Mouse (Mus musculus): ENCODE results near the gene Wbp2. TPM values are rescaled to one million over a fixed set of nuclear protein-coding genes. Genes with fewer than 3 reads are reported as not detected.
A peak's percentile ranks its signal among the peaks of the same experiment; 100 is the strongest.

Wbp2 gene
- polyA plus RNA-seq, 1 experiment from 2014 or later, result 132 TPM

GRCm38 (mm10) chr11:116084166-116084565, 2.6 kb downstream of the Wbp2 start:
- no peak overlapping the region for H3K27ac ChIP-seq
- H3K4me2 ChIP-seq (replicated peaks), result no peak overlapping the region
- H3K27me3 ChIP-seq, result no peaks in the 10 kb centered on the region
- H3K9ac ChIP-seq (replicated peaks), result no peak overlapping the region
- H3K36me3 ChIP-seq, result peaks cover 50% of the 10 kb centered on the region
- ATAC-seq, result no peak
- no peaks in the 10 kb centered on the region for H3K9me3 ChIP-seq
- peaks cover 20% of the 10 kb centered on the region for H3K4me1 ChIP-seq (replicated peaks)
- 91% methylated on average over 6 of the region's 6 CpGs for WGBS
- no peak overlapping the region for H3K4me3 ChIP-seq (replicated peaks)

GRCm38 (mm10) chr11:116083096-116083672, 3.6 kb downstream of the Wbp2 start:
- no peak overlapping the region for H3K27ac ChIP-seq
- ATAC-seq, result no peak
- no peak overlapping the region for H3K4me3 ChIP-seq (replicated peaks)
- H3K27me3 ChIP-seq, result no peaks in the 10 kb centered on the region
- 94% methylated on average over 14 of the region's 14 CpGs for WGBS
- peaks cover 53% of the 10 kb centered on the region for H3K36me3 ChIP-seq
- no peaks in the 10 kb centered on the region for H3K9me3 ChIP-seq
- H3K9ac ChIP-seq (replicated peaks), result no peak overlapping the region
- H3K4me2 ChIP-seq (replicated peaks), result no peak overlapping the region
- H3K4me1 ChIP-seq (replicated peaks), result peaks cover 29% of the 10 kb centered on the region

GRCm38 (mm10) chr11:116081081-116081480, 5.7 kb downstream of the Wbp2 start:
- Histone ChIP-seq H3K27ac (no peak overlapping the region), H3K9me3 (no peaks in the 10 kb centered on the region), H3K4me1 (replicated peaks) (peaks cover 26% of the 10 kb centered on the region), H3K4me2 (replicated peaks) (no peak overlapping the region), H3K36me3 (peaks cover 53% of the 10 kb centered on the region), H3K4me3 (replicated peaks) (no peak overlapping the region), H3K27me3 (no peaks in the 10 kb centered on the region), H3K9ac (replicated peaks) (no peak overlapping the region)
- ATAC-seq, result no peak
- 67% methylated on average over 6 of the region's 6 CpGs for WGBS

- ATAC-seq, result no peak
- H3K27me3 ChIP-seq, result no peaks in the 10 kb centered on the region
- 79% methylated on average over 10 of the region's 10 CpGs for WGBS
- no peak overlapping the region for H3K9ac ChIP-seq (replicated peaks)
- H3K36me3 ChIP-seq, result peaks cover 53% of the 10 kb centered on the region
- no peak overlapping the region for H3K27ac ChIP-seq
- H3K4me2 ChIP-seq (replicated peaks), result no peak overlapping the region
- H3K9me3 ChIP-seq, result no peaks in the 10 kb centered on the region
- no peak overlapping the region for H3K4me3 ChIP-seq (replicated peaks)
- H3K4me1 ChIP-seq (replicated peaks), result peaks cover 16% of the 10 kb centered on the region
These were observed 7.3 kb downstream of the Wbp2 start for GRCm38 (mm10) chr11:116079511-116079910.

- Histone ChIP-seq H3K9me3 (no peaks in the 10 kb centered on the region), H3K9ac (replicated peaks) (0 out of 2 replicates have a peak overlapping the region, but pooled peaks have one; percentile 2), H3K27ac (peak overlapping the region; percentile 44; the same call in 1 of the 2 replicates), H3K4me1 (replicated peaks) (peaks cover 16% of the 10 kb centered on the region), H3K36me3 (peaks cover 48% of the 10 kb centered on the region), H3K27me3 (no peaks in the 10 kb centered on the region), H3K4me3 (replicated peaks) (no peak overlapping the region), H3K4me2 (replicated peaks) (peak overlapping the region; percentile 56; the same call in 1 of the 2 replicates)
- 16% methylated on average over 10 of the region's 10 CpGs for WGBS
- ATAC-seq, result no peak
These were observed 8.0 kb downstream of the Wbp2 start for GRCm38 (mm10) chr11:116078676-116079320.

GRCm38 (mm10) chr11:116078221-116078620, 8.6 kb downstream of the Wbp2 start:
- Histone ChIP-seq H3K9me3 (no peaks in the 10 kb centered on the region), H3K36me3 (peaks cover 42% of the 10 kb centered on the region), H3K4me3 (replicated peaks) (peak overlapping the region; percentile 25), H3K27me3 (no peaks in the 10 kb centered on the region), H3K9ac (replicated peaks) (peak overlapping the region; percentile 58), H3K27ac (0 out of 2 replicates have a peak overlapping the region, but pooled peaks have one; percentile 8), H3K4me2 (replicated peaks) (peak overlapping the region; percentile 56), H3K4me1 (replicated peaks) (peaks cover 16% of the 10 kb centered on the region)
- peak; percentile 64 for ATAC-seq
- 12% methylated on average over 16 of the region's 16 CpGs for WGBS

- peak; percentile 31 for ATAC-seq
These were observed 9.2 kb downstream of the Wbp2 start, which contains the start of gene Unc13d for GRCm38 (mm10) chr11:116077446-116078204. Gene Unc13d (minus strand): TSS chr11:116077961.

GRCm38 (mm10) chr11:116076836-116077235, 10.0 kb downstream of the Wbp2 start:
- H3K4me1 ChIP-seq (replicated peaks), result peaks cover 16% of the 10 kb centered on the region
- no peak overlapping the region for H3K4me3 ChIP-seq (replicated peaks)
- no peaks in the 10 kb centered on the region for H3K27me3 ChIP-seq
- no peaks in the 10 kb centered on the region for H3K9me3 ChIP-seq
- peaks cover 30% of the 10 kb centered on the region for H3K36me3 ChIP-seq
- WGBS, result 79% methylated on average over 7 of the region's 7 CpGs
- no peak for ATAC-seq
- no peak overlapping the region for H3K9ac ChIP-seq (replicated peaks)
- no peak overlapping the region for H3K4me2 ChIP-seq (replicated peaks)
- no peak overlapping the region for H3K27ac ChIP-seq

More at GRCm38 (mm10) chr11:116077446-116078204, 9.2 kb downstream of the Wbp2 start, which contains the start of gene Unc13d:
- H3K9me3 ChIP-seq, result no peaks in the 10 kb centered on the region
- peak within 1 kb of the TSS; percentile 56 for H3K4me2 ChIP-seq (replicated peaks)
- H3K27me3 ChIP-seq, result no peaks in the 10 kb centered on the region
- H3K4me1 ChIP-seq (replicated peaks), result peaks cover 16% of the 10 kb centered on the region
- H3K4me3 ChIP-seq (replicated peaks), result peak within 1 kb of the TSS; percentile 25
- H3K9ac ChIP-seq (replicated peaks), result peak within 1 kb of the TSS; percentile 58
- peaks cover 38% of the 10 kb centered on the region for H3K36me3 ChIP-seq
- 72% methylated on average over 22 of the region's 22 CpGs for WGBS
- 0 out of 2 replicates have a peak within 1 kb of the TSS, but pooled peaks have one; percentile 19 for H3K27ac ChIP-seq

GRCm38 (mm10) chr11:116076266-116076540, 10.6 kb downstream of the Wbp2 start:
- peaks cover 24% of the 10 kb centered on the region for H3K36me3 ChIP-seq
- peaks cover 16% of the 10 kb centered on the region for H3K4me1 ChIP-seq (replicated peaks)
- no peaks in the 10 kb centered on the region for H3K9me3 ChIP-seq
- H3K4me3 ChIP-seq (replicated peaks), result no peak overlapping the region
- WGBS, result 71% methylated on average over 7 of the region's 7 CpGs
- H3K9ac ChIP-seq (replicated peaks), result no peak overlapping the region
- H3K27ac ChIP-seq, result no peak overlapping the region
- no peaks in the 10 kb centered on the region for H3K27me3 ChIP-seq
- no peak for ATAC-seq
- H3K4me2 ChIP-seq (replicated peaks), result no peak overlapping the region

GRCm38 (mm10) chr11:116075539-116076265, 11.1 kb downstream of the Wbp2 start:
- Histone ChIP-seq H3K9me3 (no peaks in the 10 kb centered on the region), H3K27ac (no peak overlapping the region), H3K27me3 (no peaks in the 10 kb centered on the region), H3K4me2 (replicated peaks) (no peak overlapping the region), H3K4me3 (replicated peaks) (no peak overlapping the region), H3K36me3 (peaks cover 19% of the 10 kb centered on the region), H3K9ac (replicated peaks) (no peak overlapping the region), H3K4me1 (replicated peaks) (peaks cover 16% of the 10 kb centered on the region)
- no peak for ATAC-seq
- WGBS, result 61% methylated on average over 20 of the region's 20 CpGs

- WGBS, result 73% methylated on average over 7 of the region's 7 CpGs
- ATAC-seq, result no peak
These were observed 12.3 kb downstream of the Wbp2 start for GRCm38 (mm10) chr11:116074436-116074991.

More at GRCm38 (mm10) chr11:116074436-116074991, 12.3 kb downstream of the Wbp2 start:
- Histone ChIP-seq H3K4me3 (replicated peaks) (no peak overlapping the region), H3K4me2 (replicated peaks) (no peak overlapping the region), H3K9ac (replicated peaks) (no peak overlapping the region), H3K36me3 (peaks cover 7% of the 10 kb centered on the region), H3K27me3 (no peaks in the 10 kb centered on the region), H3K27ac (no peak overlapping the region), H3K4me1 (replicated peaks) (peaks cover 16% of the 10 kb centered on the region), H3K9me3 (no peaks in the 10 kb centered on the region)

Measured in midbrain, embryonic 13.5 days (tissue).